Mouse (Mus musculus) mouse trophoblast stem cell (cell line): ENCODE data around the gene Hspa1l.
"Not testable (repeated sequence)": the region's sequence is repeated elsewhere in the genome, so short reads cannot be mapped to it uniquely, and the experiment has no call there.

Experiments used
- in situ Hi-C, 2 experiments: fragments of 300-500 bp; cut with MseI, MboI; formaldehyde crosslinking; loops; 2 replicates in 1 of 2; 3 replicates in 1 of 2; pipeline ENCODE4 v1.15.1; 2025

Gene Hspa1l

GRCm38 (mm10) chr17:34951636-34952377 lies 20.7 kb upstream of the Hspa1l start:
- in situ Hi-C loops, result no loop called here

DNA sequence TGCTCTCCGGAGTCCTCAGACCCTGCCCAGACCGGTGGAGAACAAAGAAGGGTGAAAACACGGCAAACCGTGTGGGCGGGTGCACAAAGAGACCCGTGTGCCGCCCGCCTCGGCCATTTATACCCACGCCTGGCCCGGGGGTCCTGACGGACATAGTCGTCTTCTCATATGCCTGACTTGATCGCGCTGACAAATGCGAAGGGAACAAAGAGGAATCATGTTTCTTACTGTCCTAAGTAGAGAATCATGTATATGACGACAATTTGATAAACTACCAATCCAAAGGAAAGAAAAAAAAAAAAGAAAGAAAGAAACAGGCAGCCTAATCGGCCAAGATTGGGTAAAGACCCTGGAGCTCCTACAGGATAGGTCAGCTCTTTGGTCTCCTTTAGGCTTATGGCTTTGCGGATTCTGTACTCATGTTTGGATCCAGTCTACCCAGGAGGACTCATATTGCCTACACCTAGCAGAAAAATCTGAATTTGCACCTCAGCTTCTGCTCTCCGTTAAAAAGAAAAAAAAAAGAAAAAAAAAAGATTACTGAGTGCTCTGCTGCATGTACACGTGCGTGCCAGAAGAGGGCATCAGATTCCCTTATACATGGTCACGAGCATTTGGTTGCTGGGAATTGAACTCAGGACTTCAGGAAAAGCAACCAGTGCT lies 20.0 kb upstream of the Hspa1l start:
- in situ Hi-C loops, result no loop called here

- in situ Hi-C loops, result no loop called here
These were observed 19.2 kb upstream of the Hspa1l start for GRCm38 (mm10) chr17:34953258-34953657.

DNA sequence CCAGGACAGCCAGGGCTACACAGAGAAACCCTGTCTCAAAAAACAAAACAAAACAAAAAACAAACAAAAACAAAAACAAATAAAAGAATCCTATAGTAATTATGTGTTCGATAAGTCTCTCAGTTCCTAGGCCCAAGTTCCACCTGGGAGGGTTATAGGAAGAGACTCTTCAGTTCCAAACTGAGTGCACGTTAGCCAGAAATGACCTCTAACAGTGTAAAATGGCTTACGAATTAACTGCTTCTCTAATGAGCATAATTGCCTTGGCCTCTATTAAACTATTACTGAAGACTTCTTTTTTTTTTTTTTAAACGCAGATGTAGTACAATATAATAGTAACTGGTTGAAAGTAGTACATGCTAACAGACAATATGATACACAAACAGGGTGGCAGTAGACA lies 18.6 kb upstream of the Hspa1l start:
- in situ Hi-C loops, result no loop called here

DNA sequence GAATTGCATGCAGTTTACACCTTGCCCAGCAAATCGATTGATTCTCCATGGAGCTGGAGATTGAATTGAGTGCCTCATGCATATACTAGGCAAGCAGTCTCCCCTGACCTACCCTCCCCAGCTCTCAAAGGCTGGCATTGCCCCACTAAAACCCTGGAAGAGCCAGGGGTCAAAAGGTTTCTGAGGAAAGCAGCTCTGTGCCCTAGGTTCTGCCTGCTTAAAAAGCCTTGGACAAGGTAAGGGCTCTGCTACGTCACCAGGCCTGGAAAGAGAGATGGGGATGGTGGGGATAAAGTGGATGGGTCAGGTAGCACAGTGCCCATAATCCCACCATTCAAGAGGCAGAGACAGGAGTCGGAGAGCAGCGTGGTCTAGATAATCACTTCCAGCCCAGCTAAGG lies 17.7 kb upstream of the Hspa1l start:
- in situ Hi-C loops, result no loop called here

DNA sequence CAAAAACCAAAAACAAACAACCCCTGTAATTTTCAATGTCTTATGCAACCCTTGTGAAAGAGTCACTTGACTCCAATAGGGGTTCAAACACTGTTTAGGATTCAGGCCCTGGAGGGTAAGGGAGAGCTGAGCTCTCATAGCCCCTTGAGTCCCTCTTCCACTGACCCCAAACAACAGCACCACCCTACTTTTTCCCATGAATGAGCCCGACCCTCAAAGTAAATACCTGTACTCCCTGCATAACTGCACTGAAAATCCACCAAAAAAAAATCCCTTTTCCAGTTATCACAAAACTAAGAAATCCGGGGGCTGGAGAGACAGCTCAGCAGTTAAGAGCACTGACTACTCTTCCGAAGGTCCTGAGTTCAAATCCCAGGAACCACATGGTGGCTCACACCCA lies 16.6 kb upstream of the Hspa1l start:
- in situ Hi-C loops, result no loop called here

- in situ Hi-C loops, result no loop called here
These were observed 16.2 kb upstream of the Hspa1l start for GRCm38 (mm10) chr17:34956340-34956739.

- in situ Hi-C loops, result not testable (repeated sequence)
These were observed 15.2 kb upstream of the Hspa1l start for GRCm38 (mm10) chr17:34957291-34957690.

GRCm38 (mm10) chr17:34957966-34958365 lies 14.5 kb upstream of the Hspa1l start:
- in situ Hi-C loops, result not testable (repeated sequence)

DNA sequence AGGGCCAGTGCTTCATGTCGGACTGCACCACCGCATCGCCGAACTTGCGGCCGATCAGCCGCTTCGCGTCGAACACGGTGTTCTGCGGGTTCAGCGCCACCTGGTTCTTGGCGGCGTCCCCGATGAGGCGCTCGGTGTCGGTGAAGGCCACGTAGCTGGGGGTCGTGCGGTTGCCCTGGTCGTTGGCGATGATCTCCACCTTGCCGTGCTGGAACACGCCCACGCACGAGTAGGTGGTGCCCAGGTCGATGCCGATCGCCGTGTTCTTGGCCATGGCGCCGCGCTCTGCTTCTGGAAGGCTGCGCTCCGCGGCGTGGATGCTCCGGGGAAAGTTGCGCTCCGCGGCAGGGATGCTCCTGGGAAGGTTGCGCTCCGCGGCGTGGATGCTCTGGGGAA lies 13.8 kb upstream of the Hspa1l start:
- in situ Hi-C loops, result not testable (repeated sequence)

GRCm38 (mm10) chr17:34959130-34959778 lies 13.2 kb upstream of the Hspa1l start, which contains the start of gene Hspa1b:
Gene Hspa1b, minus strand, starts transcription at chr17:34959238.
- in situ Hi-C loops, result not testable (repeated sequence)

GRCm38 (mm10) chr17:34959881-34960515 lies 12.5 kb upstream of the Hspa1l start:
- in situ Hi-C loops, result no loop called here

DNA sequence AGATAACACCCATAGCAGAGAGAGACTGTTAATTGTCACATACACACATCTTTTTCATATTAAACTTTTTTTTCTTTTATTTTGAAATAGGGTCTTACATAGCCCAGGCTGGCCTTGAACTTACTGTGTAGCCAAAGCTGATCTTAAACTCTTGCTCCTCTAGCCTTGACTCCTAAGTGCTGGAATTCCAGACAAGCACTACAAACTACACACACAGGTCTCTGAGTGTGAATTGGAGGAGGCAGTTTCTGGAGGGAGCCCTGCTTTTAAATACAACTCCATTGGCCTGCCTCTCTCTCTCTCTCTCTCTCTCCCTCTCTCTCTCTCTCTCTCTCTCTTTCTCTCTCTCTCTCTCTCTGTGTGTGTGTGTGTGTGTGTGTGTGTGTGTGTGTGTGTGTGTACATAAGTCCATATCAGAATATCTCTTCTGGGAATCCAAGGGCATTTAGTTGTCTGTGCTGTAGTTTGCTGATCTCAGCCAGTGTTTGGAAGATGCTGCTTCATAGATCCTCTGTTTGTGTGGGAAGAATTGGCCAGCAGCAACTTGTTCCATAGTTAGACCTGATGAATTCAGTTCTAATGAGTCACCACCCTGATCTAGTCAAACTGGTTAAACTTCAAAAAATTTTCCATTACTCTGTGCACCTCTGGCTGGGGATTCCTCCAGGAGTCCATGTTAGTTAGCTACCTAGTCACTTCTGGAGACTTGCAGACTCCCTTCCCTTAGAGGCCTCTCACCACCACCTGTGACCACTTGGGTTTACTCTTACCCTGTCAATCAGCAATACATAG lies 11.6 kb upstream of the Hspa1l start:
- in situ Hi-C loops, result no loop called here

DNA sequence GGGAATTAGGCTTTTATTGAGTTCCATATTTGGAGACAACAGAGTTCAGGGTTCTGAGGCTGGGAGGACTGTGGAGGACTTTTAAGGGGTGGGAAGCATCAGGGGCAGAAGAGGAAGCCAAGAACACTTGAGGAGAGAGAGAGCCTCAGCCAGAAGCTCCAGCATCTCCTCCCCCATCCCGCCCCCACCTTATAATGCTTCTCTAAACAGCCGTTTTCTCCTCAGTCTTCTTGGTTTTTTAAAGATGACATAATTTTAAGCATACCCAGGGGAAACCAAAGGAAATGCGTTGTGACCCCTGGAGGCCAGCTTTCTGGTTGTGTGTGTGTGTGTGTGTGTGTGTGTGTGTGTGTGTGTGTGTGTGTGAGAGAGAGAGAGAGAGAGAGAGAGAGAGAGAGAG lies 10.4 kb upstream of the Hspa1l start:
- in situ Hi-C loops, result no loop called here

- in situ Hi-C loops, result no loop called here
These were observed 9.7 kb upstream of the Hspa1l start for GRCm38 (mm10) chr17:34962841-34963240.

DNA sequence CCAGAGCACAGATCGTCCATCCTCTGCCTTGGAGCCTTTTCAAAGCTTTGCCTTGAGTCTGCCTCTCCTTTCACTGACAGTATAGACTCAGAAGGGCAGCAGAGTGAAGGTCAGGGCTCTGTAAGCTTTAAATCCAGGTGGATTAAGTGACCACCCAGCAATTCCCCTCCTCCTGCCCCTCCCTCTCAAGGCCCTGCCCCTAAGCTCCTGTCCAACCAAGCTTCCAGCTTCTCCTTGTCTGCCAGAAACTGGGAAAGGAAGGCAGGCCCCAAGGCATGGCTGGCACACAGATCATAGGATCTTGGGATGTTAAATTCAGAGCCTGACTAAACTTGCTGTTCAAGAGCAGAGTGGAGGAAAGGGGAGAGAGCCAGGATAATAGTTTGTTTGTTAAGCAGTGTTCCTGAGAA lies 7.9 kb upstream of the Hspa1l start:
- in situ Hi-C loops, result no loop called here

DNA sequence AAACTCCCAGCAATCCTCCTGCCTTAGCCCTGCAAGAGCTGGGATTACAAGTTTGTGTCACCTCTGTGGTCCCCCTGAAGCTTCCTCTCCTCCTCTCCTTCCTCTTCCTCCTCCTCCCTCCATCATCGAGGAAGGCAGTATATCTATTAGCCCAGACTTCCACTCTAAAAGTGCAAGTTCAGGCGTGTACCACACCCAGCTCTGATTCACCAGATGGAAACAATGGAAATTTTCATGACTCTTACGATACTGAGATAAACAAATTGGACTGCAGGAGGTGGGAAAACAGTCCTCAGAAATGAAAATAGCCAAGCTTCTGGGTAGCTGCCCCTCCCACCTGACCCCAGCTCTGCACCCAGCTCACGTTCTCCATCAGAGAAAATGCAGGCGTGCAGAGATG lies 6.9 kb upstream of the Hspa1l start:
- in situ Hi-C loops, result no loop called here

DNA sequence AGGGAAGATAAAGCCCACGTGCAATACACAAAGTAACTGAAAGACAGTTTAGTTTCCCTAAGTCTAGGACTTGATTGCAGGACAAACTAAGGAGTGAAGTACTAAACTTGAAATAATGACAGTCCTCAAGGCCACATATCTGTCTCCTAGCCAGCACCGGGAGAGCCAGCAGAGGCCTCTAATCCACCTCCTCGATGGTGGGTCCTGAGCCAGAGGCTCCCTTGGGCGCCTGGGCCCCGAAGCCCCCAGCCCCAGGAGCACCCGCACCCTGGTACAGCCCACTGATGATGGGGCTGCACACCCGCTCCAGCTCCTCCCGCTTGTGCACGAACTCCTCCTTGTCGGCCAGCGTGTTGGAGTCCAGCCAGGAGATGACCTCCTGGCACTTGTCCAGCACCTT lies 2.7 kb upstream of the Hspa1l start, which contains the start of gene Gm20481:
TSS of gene Gm20481 (plus strand) at position 91 of the 400 bp plus-strand sequence.
- in situ Hi-C loops, result not testable (repeated sequence)

GRCm38 (mm10) chr17:34970850-34971249 lies 1.7 kb upstream of the Hspa1l start:
- in situ Hi-C loops, result not testable (repeated sequence)

DNA sequence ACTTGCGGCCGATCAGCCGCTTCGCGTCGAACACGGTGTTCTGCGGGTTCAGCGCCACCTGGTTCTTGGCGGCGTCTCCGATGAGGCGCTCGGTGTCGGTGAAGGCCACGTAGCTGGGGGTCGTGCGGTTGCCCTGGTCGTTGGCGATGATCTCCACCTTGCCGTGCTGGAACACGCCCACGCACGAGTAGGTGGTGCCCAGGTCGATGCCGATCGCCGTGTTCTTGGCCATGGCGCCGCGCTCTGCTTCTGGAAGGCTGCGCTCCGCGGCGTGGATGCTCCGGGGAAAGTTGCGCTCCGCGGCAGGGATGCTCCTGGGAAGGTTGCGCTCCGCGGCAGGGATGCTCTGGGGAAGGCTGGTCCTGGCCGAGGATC lies 822 bp upstream of the Hspa1l start:
- in situ Hi-C loops, result not testable (repeated sequence)
